Mouse (Mus musculus): Measurements from ENCODE around the gene Kpna6.

- no peak for TF ChIP-seq POLR2A (IDR thresholded peaks at IDR 0.05; ENCODE audit: control insufficient read depth in 1 of 2, insufficient read depth in 1 of 2, low read depth in 1 of 2, low read length in 2 of 2, poor library complexity in 1 of 2)
- no peak for TF ChIP-seq MEF2A (IDR thresholded peaks at IDR 0.05; ENCODE audit: extremely low read depth, insufficient replicate concordance, low read depth, low read length, poor library complexity, severe bottlenecking)
- no peak for TF ChIP-seq RCOR1 (IDR thresholded peaks at IDR 0.05; ENCODE audit: low read depth, low read length)
- no peak for TF ChIP-seq CTCF (IDR thresholded peaks at IDR 0.05 in 2 of 3, conservative IDR thresholded peaks at IDR 0.05 in 1 of 3; ENCODE audit: control insufficient read depth in 1 of 3, insufficient read depth in 1 of 3, low read depth in 2 of 3, low read length in 3 of 3, poor library complexity in 1 of 3, severe bottlenecking in 1 of 3)
- TF ChIP-seq CHD2 (IDR thresholded peaks at IDR 0.05; ENCODE audit: low read length), result no peak
- TF ChIP-seq KAT2A (conservative IDR thresholded peaks at IDR 0.05; ENCODE audit: low read depth, low read length), result no peak
- no peak for TF ChIP-seq MAX (IDR thresholded peaks at IDR 0.05; ENCODE audit: low read length)
Observed at GRCm38 (mm10) chr4:129683901-129684493, 11.4 kb upstream of the Kpna6 start.

Measured in MEL (cell line).